Mouse (Mus musculus) Muller cell, postnatal 12 days (primary cell): ENCODE measurements around the gene Mov10l1.

Experiments
- DNase-seq: peaks from one replicate; pipeline ENCODE4 v3.0.0-alpha.2; 2015; ENCODE audit errors: inconsistent ontology term

Gene Mov10l1

DNA sequence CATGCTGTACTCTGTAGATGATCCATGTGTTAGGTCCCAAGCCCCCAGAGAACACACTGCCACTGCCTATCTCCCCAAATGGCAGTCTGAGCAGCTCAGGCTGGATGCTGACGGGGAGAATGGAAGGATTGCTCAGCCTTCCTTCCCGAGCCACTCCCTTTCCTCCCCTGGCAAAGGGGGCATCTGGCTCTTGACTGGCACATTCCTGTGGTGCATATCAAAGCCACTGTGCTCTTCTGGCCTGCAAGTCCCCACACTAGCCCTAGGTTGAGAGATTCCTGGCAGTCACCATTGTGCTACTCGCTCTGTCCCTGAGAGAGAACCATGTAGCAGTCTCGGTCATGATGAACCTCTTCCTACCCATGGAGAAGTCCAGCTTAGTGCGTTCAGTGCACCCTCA is 25.1 kb downstream of the Mov10l1 start:
- DNase-seq: peak; percentile 25

DNA sequence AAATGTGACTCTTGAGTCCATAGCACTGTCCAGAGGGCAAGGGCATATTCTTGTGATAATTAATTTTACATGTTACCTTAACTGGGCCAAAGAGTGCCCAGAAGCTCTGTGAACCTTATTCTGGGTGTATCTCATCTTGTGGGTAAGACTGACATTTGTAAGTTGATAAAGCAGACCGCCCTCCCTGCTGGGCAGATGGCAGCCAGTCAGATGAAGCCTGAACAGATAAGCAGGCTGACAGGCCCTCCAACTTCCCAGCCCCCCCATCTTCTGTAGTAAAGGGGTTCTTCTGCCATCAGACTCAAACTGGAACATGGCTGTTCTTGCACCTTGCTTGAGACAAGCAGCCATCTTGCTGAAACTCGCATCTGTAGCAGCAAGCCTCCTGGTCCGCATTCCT is 34.0 kb downstream of the Mov10l1 start:
- no peak for DNase-seq

- no peak for DNase-seq
Observed at GRCm38 (mm10) chr15:89020085-89020484, 37.4 kb downstream of the Mov10l1 start.

DNA sequence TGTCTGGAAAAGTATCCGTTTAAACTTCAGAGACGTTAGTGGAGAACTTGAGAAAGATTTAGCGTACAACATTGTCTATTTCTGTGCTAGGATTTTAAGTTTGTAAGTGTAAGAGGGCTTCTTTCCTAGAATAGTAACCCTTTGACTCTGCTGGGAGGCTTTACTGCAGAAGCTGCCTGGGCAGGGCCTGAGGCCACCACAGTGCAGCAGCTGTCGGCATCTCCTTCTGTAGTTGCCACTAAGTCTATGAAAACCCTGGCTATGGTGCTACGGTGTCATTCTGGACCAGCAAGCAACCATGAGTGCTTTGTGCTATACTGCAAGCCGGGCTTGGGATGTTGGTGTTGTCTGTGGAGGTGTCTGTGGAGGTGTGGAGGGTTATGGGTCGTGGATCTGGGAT is 37.8 kb downstream of the Mov10l1 start:
- no peak for DNase-seq

DNA sequence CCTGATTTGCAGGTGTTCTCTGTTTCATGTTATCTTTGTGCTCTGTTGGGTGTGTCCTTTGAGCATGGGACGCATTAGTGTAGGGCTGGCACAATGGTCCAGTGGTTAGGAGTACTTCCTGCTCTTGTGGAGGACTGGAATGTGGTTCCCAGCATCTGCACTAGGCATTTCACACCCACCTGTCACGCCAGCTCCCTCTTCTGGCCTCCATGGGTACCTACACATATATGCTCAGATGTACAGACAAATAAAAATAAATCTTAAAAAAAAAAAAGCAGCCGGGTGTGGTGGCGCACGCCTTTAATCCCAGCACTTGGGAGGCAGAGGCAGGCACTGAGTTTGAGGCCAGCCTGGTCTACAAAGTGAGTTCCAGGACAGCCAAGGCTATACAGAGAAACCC is 61.7 kb downstream of the Mov10l1 start:
- DNase-seq: no peak

DNA sequence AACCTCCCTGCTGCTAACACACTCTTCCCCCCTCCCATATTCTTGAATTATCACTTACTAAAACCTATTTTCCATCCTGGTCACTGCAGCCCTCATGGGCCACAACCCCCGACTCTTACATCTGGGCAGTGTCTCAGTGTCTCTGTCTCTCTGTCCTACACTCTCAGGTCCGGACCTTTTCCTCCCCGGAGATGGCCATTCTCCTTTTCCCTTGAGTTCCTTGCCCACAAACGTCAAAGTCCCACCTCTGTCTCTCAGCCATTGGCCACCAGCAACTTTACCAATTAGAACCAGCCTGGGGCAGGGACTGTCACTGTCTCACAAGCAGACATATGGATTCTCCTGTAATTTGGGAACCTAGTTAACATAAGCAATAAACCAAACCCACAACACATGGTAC is 63.6 kb downstream of the Mov10l1 start:
- no peak for DNase-seq

DNA sequence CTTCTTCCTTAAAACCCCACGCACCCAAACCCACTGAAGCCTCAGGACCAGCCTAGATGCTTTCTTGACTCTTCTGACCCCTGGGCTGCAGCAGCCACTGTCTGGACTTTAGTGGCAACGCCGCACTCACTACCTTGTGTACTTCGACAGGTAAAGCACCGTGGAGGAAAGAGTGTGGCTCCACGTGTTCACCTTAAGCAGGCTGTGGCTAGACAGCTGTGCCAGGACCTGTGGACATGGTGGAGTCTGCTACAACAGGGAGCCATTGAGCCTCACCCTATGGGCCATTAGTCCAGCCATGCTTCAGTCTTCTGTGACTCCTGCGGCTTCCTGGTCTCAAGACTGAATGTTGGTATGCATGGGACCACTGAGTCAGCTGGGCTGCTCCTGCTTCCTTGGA is 72.0 kb downstream of the Mov10l1 start:
- no peak for DNase-seq

- no peak for DNase-seq
Observed at GRCm38 (mm10) chr15:89058736-89059135, 76.0 kb downstream of the Mov10l1 start.

- peak; percentile 19 for DNase-seq
Observed at GRCm38 (mm10) chr15:89059161-89059931, 76.6 kb downstream of the Mov10l1 start, which contains the start of gene Panx2. Gene Panx2, plus strand, starts transcription at chr15:89059734.

DNA sequence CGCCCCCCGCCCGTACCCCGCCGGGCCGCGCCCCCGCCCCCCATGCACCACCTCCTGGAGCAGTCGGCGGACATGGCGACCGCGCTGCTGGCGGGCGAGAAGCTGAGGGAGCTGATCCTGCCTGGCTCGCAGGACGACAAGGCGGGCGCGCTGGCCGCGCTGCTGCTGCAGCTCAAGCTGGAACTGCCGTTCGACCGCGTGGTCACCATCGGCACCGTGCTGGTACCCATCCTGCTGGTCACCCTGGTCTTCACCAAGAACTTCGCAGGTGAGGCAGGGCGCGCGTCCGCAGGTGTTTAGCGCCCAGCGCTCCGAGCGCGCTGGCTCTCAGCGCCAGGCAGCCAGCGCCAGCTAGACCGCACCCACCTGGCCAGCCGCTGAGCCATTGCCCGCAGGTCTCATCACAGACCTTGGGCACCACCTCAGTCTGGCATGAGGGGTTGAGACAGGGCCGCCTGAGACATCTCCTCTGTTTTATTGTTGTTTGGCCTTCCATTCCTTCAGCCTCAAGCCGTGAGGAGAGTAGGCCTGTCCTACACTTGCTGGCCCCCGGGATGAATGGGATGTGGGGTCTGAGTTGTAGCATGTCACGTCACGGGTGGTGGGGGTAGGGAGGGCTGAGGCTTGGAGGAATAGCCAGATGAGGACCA is 77.4 kb downstream of the Mov10l1 start:
- DNase-seq: peak; percentile 17

DNA sequence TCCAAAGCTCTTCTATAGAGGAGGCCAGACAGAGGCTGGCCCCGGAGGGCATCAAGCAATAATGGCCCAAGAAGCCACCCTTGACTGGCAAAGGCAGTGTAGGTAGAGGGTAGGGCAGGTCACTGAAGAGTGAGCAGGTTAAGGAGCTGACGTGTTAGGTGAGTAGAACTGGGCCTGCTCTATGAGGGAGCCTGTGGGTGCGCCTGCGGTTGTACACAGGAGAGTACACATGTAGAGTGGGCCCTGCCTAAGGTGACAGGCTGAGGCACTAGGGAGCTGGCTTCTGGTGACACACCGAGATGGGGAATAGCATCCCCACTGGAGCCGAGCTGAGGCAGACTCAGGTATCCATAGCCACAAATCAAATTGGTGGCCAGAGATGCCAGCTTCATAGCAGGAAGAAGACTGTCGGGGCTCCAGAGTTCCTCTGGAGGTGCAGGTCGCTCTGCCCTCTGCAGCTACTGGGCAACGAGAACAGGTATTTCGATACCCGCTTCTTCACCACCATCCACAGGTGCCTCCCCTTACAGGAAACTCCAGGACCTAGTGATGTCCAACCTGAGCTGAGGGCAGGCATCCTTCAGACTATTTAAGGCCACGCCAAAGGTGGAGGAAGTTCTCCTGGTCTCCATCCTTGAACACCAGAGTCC is 78.2 kb downstream of the Mov10l1 start:
- DNase-seq: no peak

- no peak for DNase-seq
Observed at GRCm38 (mm10) chr15:89061761-89062517, 79.2 kb downstream of the Mov10l1 start.

DNA sequence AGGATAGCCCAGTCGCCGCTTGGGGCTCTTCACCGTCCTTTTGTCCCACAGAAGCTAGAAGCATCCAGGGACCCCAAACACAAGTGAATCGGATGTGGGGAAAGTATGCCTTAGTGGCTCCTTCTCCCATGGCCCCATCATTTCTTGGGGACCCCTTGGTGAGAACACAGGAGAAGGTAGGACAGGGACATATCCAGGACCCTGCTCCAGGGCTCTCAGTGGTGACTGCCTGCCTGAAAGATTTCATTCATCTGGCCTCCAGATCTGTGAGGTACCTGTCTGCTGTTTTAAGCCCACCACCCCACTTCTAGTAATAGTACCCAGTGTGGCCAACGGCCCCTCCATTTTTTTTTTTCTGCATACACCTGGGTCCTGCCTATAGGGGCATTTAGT is 79.8 kb downstream of the Mov10l1 start:
- DNase-seq: no peak

- no peak for DNase-seq
Observed at GRCm38 (mm10) chr15:89063001-89063400, 80.3 kb downstream of the Mov10l1 start.

GRCm38 (mm10) chr15:89063536-89063935 is 80.8 kb downstream of the Mov10l1 start:
- no peak for DNase-seq

DNA sequence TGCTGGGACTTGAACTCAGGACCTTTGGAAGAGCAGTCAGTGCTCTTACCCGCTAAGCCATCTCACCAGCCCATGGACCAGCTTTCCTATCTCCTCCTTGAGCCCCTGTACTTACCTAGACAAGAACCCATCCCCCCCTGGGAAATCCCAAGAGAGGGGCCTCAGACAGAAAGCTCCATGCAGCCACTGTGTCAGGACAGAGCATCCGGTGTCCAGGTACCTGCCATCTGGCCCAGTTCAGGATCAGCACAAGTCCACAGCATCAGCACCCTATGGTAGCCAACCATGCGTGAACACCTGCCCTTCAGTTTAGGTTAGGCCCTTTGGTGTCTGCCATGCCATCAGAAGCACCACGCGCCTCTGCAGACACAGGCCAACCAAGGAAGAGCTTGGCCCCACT is 82.2 kb downstream of the Mov10l1 start:
- no peak for DNase-seq

DNA sequence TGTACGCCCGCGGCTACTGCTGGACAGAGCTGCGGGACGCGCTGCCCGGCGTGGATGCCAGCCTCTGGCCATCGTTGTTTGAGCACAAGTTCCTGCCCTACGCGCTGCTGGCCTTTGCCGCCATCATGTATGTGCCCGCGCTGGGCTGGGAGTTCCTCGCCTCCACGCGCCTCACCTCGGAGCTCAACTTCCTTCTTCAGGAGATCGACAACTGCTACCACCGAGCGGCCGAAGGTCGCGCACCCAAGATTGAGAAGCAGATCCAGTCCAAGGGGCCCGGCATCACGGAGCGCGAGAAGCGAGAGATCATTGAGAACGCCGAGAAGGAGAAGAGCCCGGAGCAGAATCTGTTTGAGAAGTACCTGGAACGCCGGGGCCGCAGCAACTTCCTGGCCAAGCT is 84.9 kb downstream of the Mov10l1 start:
- DNase-seq: no peak

DNA sequence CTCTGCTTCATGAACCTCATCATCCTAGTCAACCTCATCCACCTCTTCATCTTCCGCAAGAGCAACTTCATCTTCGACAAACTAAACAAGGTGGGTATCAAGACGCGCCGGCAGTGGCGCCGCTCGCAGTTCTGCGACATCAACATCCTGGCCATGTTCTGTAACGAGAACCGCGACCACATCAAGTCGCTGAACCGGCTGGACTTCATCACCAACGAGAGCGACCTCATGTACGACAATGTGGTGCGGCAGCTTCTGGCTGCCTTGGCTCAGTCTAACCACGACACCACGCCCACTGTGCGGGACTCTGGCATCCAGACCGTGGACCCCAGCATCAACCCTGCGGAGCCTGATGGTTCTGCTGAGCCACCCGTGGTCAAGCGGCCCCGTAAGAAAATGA is 85.5 kb downstream of the Mov10l1 start:
- DNase-seq: no peak

GRCm38 (mm10) chr15:89069336-89069840 is 86.7 kb downstream of the Mov10l1 start:
- DNase-seq: no peak

DNA sequence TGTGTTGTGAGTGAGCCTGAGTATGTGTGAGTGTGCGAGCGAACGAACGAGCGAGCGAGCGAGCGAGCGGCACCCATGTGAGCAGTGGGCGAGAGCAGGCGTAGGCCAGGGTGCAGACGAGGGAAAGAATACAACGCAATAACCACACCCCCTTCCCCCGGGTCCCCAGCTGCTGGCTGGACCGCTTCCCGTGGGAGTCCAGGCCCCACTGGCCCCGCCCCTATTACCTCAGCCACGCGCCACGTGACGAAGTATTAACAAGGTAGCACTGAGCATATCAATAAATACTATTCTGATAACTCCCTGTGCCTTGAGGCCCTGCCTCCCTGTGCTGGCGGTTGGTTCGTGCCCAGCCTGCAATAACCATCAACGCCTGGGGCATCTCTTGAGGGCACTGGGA is 87.9 kb downstream of the Mov10l1 start:
- no peak for DNase-seq

GRCm38 (mm10) chr15:89073993-89074603 is 91.4 kb downstream of the Mov10l1 start:
- DNase-seq: no peak
